Mouse (Mus musculus) heart, embryonic 16.5 days (tissue): ENCODE results near the gene Cacul1. TPM values are rescaled to one million over a fixed set of nuclear protein-coding genes. Genes with fewer than 3 reads are reported as not detected.
"Not testable (repeated sequence)": the region's sequence is repeated elsewhere in the genome, so short reads cannot be mapped to it uniquely, and the experiment has no call there.

ENCODE experiments used
- ATAC-seq: fragments of 200-750 bp; cut with Nextera tagmentation; replicated peaks from 2 replicates; pipeline ENCODE4 v1.8.0; 2017; ENCODE audit warnings: moderate number of reproducible peaks; ENCODE audit not compliant: insufficient read depth, low FRiP score; ENCODE audit errors: extremely low read depth
- H3K27ac ChIP-seq: fragments of 300-500 bp; sonication (generic); 2 replicates; pipeline ENCODE4 v1.5.1; 2014; ENCODE audit warnings: mild to moderate bottlenecking, low read length, control low read depth, moderate library complexity
- H3K27me3 ChIP-seq: fragments of 300-500 bp; sonication (generic); 2 replicates; pipeline ENCODE4 v1.6.1; 2014; ENCODE audit warnings: low read length, mixed read lengths; ENCODE audit not compliant: control insufficient read depth, insufficient read depth
- H3K36me3 ChIP-seq: fragments of 300-500 bp; sonication (generic); 2 replicates; pipeline ENCODE4 v1.6.1; 2014; ENCODE audit not compliant: control insufficient read depth, insufficient read depth
- H3K4me1 ChIP-seq: fragments of 300-500 bp; sonication (generic); 2 replicates; pipeline ENCODE4 v1.6.1; 2014; ENCODE audit warnings: low read length, mixed read lengths; ENCODE audit not compliant: control insufficient read depth, insufficient read depth
- H3K4me2 ChIP-seq: fragments of 300-500 bp; sonication (generic); 2 replicates; pipeline ENCODE4 v1.6.1; 2014; ENCODE audit warnings: low read depth, mild to moderate bottlenecking, control low read depth, low read length
- H3K4me3 ChIP-seq: fragments of 300-500 bp; sonication (generic); 2 replicates; pipeline ENCODE4 v1.5.1; 2014; ENCODE audit warnings: mild to moderate bottlenecking, control low read depth, low read length
- H3K9ac ChIP-seq: fragments of 300-500 bp; sonication (generic); 2 replicates; pipeline ENCODE4 v1.6.1; 2014; ENCODE audit warnings: low read length, control low read depth
- H3K9me3 ChIP-seq: fragments of 300-500 bp; sonication (generic); replicated peaks from 2 replicates; pipeline ENCODE4 v1.6.1; 2016; ENCODE audit warnings: low read length; ENCODE audit not compliant: control insufficient read depth
- WGBS: fragments of 180-500 bp; shearing (Covaris S2); extraction: QIAGEN DNeasy Blood & Tissue Kit; methylation state at CpG from one replicate; pipeline ENCODE4 v1.1.7; 2014; 5-methylcytosine and 5-hydroxymethylcytosine counted together
- polyA plus RNA-seq: library from polyadenylated mRNA; unstranded; fragments of >200 nt; fragmentation: Nextera tagmentation; extraction: Ambion mirVana; gene quantifications from 2 replicates; pipeline ENCODE4 v1.2.1, GENCODE M21; 2015

Gene Cacul1
- polyA plus RNA-seq: 13.1 and 13.7 TPM in 2 replicates

DNA sequence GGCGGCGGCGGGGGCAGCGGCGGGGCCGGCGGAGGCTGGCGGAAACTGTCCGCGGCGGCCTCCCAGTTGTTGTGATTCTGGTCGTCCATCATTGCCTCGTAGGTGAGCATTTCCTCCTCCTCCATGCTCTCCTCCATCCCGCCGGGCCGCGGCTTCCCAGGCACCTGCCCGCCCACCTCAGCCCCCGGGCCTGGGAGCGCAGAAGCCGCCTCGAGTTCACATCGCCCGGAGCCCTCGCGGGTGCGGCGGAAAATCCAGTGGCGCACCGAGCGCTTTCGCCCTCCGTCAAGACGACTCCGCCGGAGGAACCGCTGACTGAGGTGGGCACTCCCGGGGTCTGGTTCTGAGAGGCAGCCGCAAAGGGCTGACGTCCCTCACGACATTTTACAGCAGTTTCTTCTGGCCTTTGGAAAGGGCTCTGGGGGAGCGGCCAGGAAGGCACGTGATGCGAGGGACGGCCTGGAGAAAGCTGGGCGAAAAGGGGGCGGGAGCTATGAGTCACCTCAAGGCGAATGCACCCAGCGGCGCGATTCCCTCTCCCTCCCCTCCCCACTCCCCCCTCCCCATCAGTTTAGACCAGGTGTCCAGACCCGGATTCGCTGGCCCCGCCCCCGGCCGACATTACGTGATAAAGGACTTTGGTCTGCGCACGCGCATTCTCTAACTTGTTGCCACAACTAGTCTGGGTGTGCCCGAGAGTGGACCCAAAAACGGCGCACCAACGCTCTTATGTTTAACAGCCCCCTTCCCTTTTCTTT, at the start of gene Cacul1:
Gene Cacul1 (minus strand): TSS at position 444 of the 758 bp plus-strand sequence.
- peaks cover 18% of the 10 kb centered on the region for H3K4me1 ChIP-seq
- no peaks in the 10 kb centered on the region for H3K9me3 ChIP-seq
- H3K36me3 ChIP-seq: no peaks in the 10 kb centered on the region
- H3K9ac ChIP-seq: peak within 1 kb of the TSS; percentile 96
- peak within 1 kb of the TSS; percentile 100 for H3K4me3 ChIP-seq
- no peaks in the 10 kb centered on the region for H3K27me3 ChIP-seq
- 1% methylated on average over 61 of the region's 64 CpGs for WGBS
- peak; percentile 98 for ATAC-seq
- H3K4me2 ChIP-seq: peak within 1 kb of the TSS; percentile 74
- peak within 1 kb of the TSS; percentile 93 for H3K27ac ChIP-seq

DNA sequence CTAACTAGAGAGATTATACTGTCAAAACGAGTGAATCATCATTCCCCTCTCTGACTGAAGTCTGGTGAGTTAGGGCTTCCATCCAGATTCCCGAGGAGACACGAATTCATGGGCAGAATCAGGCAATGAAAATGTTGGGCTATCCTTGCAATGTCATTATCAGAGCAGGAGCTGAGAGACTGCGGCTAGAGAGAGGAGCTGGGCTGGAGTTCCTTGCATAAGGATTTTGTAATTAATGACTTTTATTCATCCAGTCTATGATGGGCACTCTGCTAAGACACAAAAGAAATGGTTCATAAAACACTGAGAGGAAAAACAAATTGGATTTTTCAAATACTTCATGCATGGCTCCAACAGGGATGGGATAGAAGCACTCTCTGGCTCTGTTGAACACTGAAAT, 38.6 kb upstream of the Cacul1 start:
- no peak overlapping the region for H3K27ac ChIP-seq
- H3K9me3 ChIP-seq: 0 out of 2 replicates have a peak, but pooled peaks cover 3% of the 10 kb centered on the region
- no peak overlapping the region for H3K4me2 ChIP-seq
- no peak for ATAC-seq
- H3K27me3 ChIP-seq: no peaks in the 10 kb centered on the region
- WGBS: 48% methylated on average over 4 of the region's 4 CpGs
- no peak overlapping the region for H3K4me3 ChIP-seq
- H3K4me1 ChIP-seq: no peaks in the 10 kb centered on the region
- H3K9ac ChIP-seq: no peak overlapping the region
- no peaks in the 10 kb centered on the region for H3K36me3 ChIP-seq

- Histone ChIP-seq H3K4me2 (no peak overlapping the region), H3K27ac (no peak overlapping the region), H3K4me3 (no peak overlapping the region), H3K27me3 (no peaks in the 10 kb centered on the region), H3K9ac (no peak overlapping the region), H3K4me1 (no peaks in the 10 kb centered on the region), H3K9me3 (0 out of 2 replicates have a peak, but pooled peaks cover 3% of the 10 kb centered on the region), H3K36me3 (no peaks in the 10 kb centered on the region)
- ATAC-seq: no peak
- 30% methylated on average over 1 of the region's 1 CpGs for WGBS
Observed at GRCm38 (mm10) chr19:60617007-60617406, 36.2 kb upstream of the Cacul1 start.

DNA sequence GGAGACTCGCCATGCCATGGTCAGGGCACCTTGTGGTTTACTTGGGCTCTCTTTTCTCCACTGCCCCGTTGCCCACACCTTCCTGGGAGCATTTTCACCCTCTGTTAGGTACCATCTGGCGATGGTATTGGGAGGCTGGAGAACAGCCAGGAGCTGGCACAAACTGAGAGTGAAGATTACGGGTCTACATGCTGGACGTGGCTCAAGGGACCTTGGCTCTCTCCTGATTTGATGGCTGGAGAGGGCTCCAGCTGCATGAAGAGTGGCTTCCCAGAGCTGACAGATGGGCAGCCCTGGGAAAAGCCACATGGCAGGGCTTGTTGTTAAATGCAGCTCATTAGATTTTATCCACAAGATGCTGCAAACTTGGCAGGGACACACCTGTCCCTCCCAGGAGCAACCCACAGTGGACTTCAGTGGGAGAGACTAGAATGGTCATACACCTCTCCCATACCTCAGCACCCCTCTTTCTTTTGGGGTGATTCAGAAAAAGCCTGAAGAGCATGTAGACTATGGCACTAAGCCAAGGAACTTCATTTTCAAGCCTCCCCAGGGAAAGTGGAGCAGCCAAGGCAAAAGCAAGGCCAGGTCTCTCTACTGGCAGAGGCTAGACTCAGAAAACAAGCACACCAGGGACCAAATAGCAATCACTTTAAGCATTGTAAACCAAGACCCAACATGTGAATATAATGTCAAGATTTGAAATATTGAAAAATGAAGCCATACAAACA, 34.8 kb upstream of the Cacul1 start:
- Histone ChIP-seq H3K36me3 (no peaks in the 10 kb centered on the region), H3K9ac (no peak overlapping the region), H3K4me3 (no peak overlapping the region), H3K9me3 (0 out of 2 replicates have a peak, but pooled peaks cover 1% of the 10 kb centered on the region), H3K27ac (no peak overlapping the region), H3K27me3 (no peaks in the 10 kb centered on the region), H3K4me2 (no peak overlapping the region), H3K4me1 (no peaks in the 10 kb centered on the region)
- 56% methylated on average over 5 of the region's 5 CpGs for WGBS
- no peak for ATAC-seq

DNA sequence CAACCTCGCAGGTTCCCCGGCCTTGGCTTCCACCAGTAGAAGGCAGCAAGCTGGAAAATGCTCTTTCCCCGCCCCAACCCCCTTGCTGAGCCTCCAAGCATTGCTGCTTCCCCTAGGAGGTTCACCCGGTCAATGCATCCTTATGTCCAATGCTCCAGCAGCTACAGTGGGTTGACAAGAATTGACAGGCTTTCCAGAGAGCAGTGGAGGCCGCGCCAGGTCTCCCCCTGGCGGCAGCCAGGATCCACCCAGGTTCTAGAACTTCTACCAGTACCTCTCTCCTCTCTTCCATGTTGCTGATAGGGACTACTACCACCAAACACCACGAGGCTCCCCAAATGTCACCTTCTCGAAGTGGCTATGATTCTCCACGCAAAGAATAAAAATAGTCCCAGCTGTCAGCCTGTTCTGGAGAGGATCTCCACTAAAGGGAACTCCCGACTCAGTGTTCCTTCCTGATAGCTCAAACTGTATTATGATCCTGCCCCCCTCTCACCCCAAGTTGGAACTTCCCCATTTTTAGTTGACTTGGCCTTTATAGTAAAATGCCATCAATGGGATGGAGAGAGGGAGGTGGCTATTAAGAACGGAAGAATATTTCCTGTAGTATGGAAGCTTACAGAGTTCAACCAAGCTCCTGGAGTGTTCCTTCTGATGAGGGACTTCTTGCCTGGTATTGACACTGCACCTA, 30.8 kb upstream of the Cacul1 start:
- Histone ChIP-seq H3K4me2 (no peak overlapping the region), H3K27me3 (no peaks in the 10 kb centered on the region), H3K4me3 (no peak overlapping the region), H3K4me1 (no peaks in the 10 kb centered on the region), H3K9ac (no peak overlapping the region), H3K36me3 (no peaks in the 10 kb centered on the region), H3K27ac (no peak overlapping the region), H3K9me3 (no peaks in the 10 kb centered on the region)
- 42% methylated on average over 12 of the region's 12 CpGs for WGBS
- no peak for ATAC-seq

- no peak overlapping the region for H3K4me2 ChIP-seq
- H3K27ac ChIP-seq: no peak overlapping the region
- no peaks in the 10 kb centered on the region for H3K9me3 ChIP-seq
- no peaks in the 10 kb centered on the region for H3K27me3 ChIP-seq
- no peak overlapping the region for H3K9ac ChIP-seq
- H3K4me1 ChIP-seq: no peaks in the 10 kb centered on the region
- H3K4me3 ChIP-seq: no peak overlapping the region
- 29% methylated on average over 5 of the region's 5 CpGs for WGBS
- ATAC-seq: no peak
- H3K36me3 ChIP-seq: no peaks in the 10 kb centered on the region
Observed at GRCm38 (mm10) chr19:60608766-60609165, 27.9 kb upstream of the Cacul1 start.

DNA sequence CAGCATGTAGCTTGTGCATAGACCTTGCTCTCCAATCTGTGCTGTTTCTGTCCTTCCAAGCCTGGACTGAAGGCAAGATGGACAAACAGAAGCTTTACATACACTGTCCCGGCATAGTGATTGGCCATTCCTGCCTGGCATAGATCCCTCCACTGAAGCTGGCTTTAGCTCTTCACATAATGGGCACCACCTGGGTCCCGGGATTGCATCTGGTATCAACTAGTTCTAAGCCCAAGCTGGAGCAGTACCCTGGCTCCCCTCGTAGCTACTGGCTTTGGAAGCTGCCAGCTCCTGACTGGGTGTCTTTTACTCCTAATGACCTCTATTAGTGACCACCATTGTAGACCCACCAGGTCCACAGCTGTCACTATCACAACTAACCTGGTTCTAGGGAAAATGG, 22.8 kb upstream of the Cacul1 start:
- H3K4me2 ChIP-seq: no peak overlapping the region
- H3K4me3 ChIP-seq: no peak overlapping the region
- no peaks in the 10 kb centered on the region for H3K36me3 ChIP-seq
- WGBS: 72% methylated on average over 3 of the region's 3 CpGs
- no peaks in the 10 kb centered on the region for H3K9me3 ChIP-seq
- no peaks in the 10 kb centered on the region for H3K4me1 ChIP-seq
- no peak for ATAC-seq
- H3K27me3 ChIP-seq: no peaks in the 10 kb centered on the region
- no peak overlapping the region for H3K27ac ChIP-seq
- H3K9ac ChIP-seq: no peak overlapping the region

DNA sequence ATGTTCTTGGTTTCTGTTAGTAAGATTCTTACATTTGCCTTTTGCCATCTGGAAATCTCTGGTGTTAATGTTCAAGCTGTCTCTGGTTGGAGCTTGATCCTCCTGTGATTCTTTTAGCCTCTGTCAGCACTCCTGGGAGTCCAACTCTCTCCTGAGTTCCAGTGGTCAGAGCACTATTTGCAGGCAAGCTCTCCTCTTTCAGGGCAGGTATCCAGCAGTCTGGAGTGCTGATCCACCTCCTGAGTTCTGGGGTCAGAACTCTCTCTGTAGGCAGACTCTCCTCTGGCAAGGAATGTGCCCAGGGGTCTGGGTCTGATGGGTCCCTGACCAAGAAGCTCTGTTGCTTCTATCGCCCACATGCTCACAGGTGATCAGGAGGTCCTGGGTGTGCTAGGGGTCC, 21.2 kb upstream of the Cacul1 start:
- H3K36me3 ChIP-seq, H3K4me2 ChIP-seq, H3K27ac ChIP-seq, ATAC-seq, H3K27me3 ChIP-seq, H3K9me3 ChIP-seq, H3K4me3 ChIP-seq, H3K4me1 ChIP-seq, H3K9ac ChIP-seq: not testable (repeated sequence)
- 79% methylated on average over 1 of the region's 1 CpGs for WGBS
